Mouse (Mus musculus) embryonic facial prominence, embryonic 11.5 days (tissue): ENCODE measurements around the gene Got1. TPM values are rescaled to one million over a fixed set of nuclear protein-coding genes. Genes with fewer than 3 reads are reported as not detected.

ENCODE experiments used
- ATAC-seq: fragments of 200-750 bp; cut with Nextera tagmentation; replicated peaks from 2 replicates; pipeline ENCODE4 v1.8.0; 2017; ENCODE audit warnings: low read depth; ENCODE audit not compliant: insufficient number of reproducible peaks, low FRiP score, low TSS enrichment
- DNase-seq: peaks from one replicate; pipeline ENCODE4 v3.0.0-alpha.2; 2015; ENCODE audit warnings: low spot score
- H3K27ac ChIP-seq: fragments of 300-500 bp; sonication (generic); replicated peaks from 2 replicates; pipeline ENCODE4 v1.5.1; 2014; ENCODE audit warnings: mild to moderate bottlenecking, low read depth, low read length, control low read depth
- H3K27me3 ChIP-seq: fragments of 300-500 bp; sonication (generic); 2 replicates; pipeline ENCODE4 v1.6.1; 2014; ENCODE audit warnings: mild to moderate bottlenecking, low read length, moderate library complexity, mixed read lengths; ENCODE audit not compliant: control insufficient read depth, insufficient read depth
- H3K36me3 ChIP-seq: fragments of 300-500 bp; sonication (generic); replicated peaks from 2 replicates; pipeline ENCODE4 v1.6.1; 2014; ENCODE audit warnings: low read depth, mild to moderate bottlenecking, low read length, moderate library complexity, mixed read lengths; ENCODE audit not compliant: control insufficient read depth, insufficient read depth
- H3K4me1 ChIP-seq: fragments of 300-500 bp; sonication (generic); 2 replicates; pipeline ENCODE4 v1.6.1; 2014; ENCODE audit warnings: low read length, mixed read lengths; ENCODE audit not compliant: control insufficient read depth, insufficient read depth
- H3K4me2 ChIP-seq: fragments of 300-500 bp; sonication (generic); 2 replicates; pipeline ENCODE4 v1.6.1; 2014; ENCODE audit warnings: low read depth, mild to moderate bottlenecking, control low read depth, low read length, moderate library complexity
- H3K4me3 ChIP-seq: fragments of 300-500 bp; sonication (generic); 2 replicates; pipeline ENCODE4 v1.5.1; 2014; ENCODE audit warnings: low read depth, low read length, control low read depth
- H3K9ac ChIP-seq: fragments of 300-500 bp; sonication (generic); replicated peaks from 2 replicates; pipeline ENCODE4 v1.6.1; 2014; ENCODE audit warnings: mild to moderate bottlenecking, control low read depth, low read length
- H3K9me3 ChIP-seq: fragments of 300-500 bp; sonication (generic); replicated peaks from 2 replicates; pipeline ENCODE4 v1.6.1; 2016; ENCODE audit warnings: mild to moderate bottlenecking, low read length, inconsistent platforms, mixed read lengths; ENCODE audit not compliant: control insufficient read depth
- WGBS: fragments of 180-500 bp; shearing (Covaris S2); extraction: QIAGEN DNeasy Blood & Tissue Kit; methylation state at CpG from one replicate; pipeline ENCODE4 v1.1.7; 2014; 5-methylcytosine and 5-hydroxymethylcytosine counted together
- polyA plus RNA-seq: library from polyadenylated mRNA; unstranded; fragments of >200 nt; fragmentation: Nextera tagmentation; extraction: Ambion mirVana; gene quantifications from 2 replicates; pipeline ENCODE4 v1.2.1, GENCODE M21; 2014

Gene Got1
- polyA plus RNA-seq, 1 experiment from 2014 or later, result 46.3 TPM

GRCm38 (mm10) chr19:43551493-43551890 lies 27.1 kb upstream of the Got1 start:
- ATAC-seq, result no peak
- H3K27me3 ChIP-seq, result 0 out of 2 replicates have a peak, but pooled peaks cover 3% of the 10 kb centered on the region

GRCm38 (mm10) chr19:43550706-43551492 lies 26.5 kb upstream of the Got1 start:
- no peak for DNase-seq
- no peak overlapping the region for H3K9ac ChIP-seq
- no peaks in the 10 kb centered on the region for H3K36me3 ChIP-seq
- H3K4me2 ChIP-seq, result no peak overlapping the region
- no peaks in the 10 kb centered on the region for H3K9me3 ChIP-seq
- H3K4me3 ChIP-seq, result no peak overlapping the region
- H3K4me1 ChIP-seq, result no peaks in the 10 kb centered on the region; the same call in 1 of the 2 replicates
- ATAC-seq, result no peak
- H3K27ac ChIP-seq, result no peak overlapping the region
- 0 out of 2 replicates have a peak, but pooled peaks cover 5% of the 10 kb centered on the region for H3K27me3 ChIP-seq
- WGBS, result 83% methylated on average over 18 of the region's 18 CpGs

More at GRCm38 (mm10) chr19:43551493-43551890, 27.1 kb upstream of the Got1 start:
- Histone ChIP-seq H3K9me3 (no peaks in the 10 kb centered on the region), H3K9ac (no peak overlapping the region), H3K4me1 (no peaks in the 10 kb centered on the region; the same call in 1 of the 2 replicates), H3K4me3 (no peak overlapping the region), H3K36me3 (no peaks in the 10 kb centered on the region), H3K27ac (no peak overlapping the region), H3K4me2 (no peak overlapping the region)
- DNase-seq, result no peak
- 61% methylated on average over 6 of the region's 6 CpGs for WGBS

- DNase-seq (no peak), ATAC-seq (no peak)
- Histone ChIP-seq H3K27me3 (peaks cover 5% of the 10 kb centered on the region; the same call in 1 of the 2 replicates), H3K4me3 (no peak overlapping the region), H3K27ac (no peak overlapping the region), H3K4me1 (no peaks in the 10 kb centered on the region; the same call in 1 of the 2 replicates), H3K9ac (no peak overlapping the region), H3K9me3 (no peaks in the 10 kb centered on the region), H3K4me2 (no peak overlapping the region), H3K36me3 (no peaks in the 10 kb centered on the region)
- WGBS, result 84% methylated on average over 5 of the region's 5 CpGs
These were observed 23.7 kb upstream of the Got1 start for GRCm38 (mm10) chr19:43548060-43548459.

GRCm38 (mm10) chr19:43546337-43547117 lies 22.1 kb upstream of the Got1 start:
- peak; percentile 67; the same call in 1 of the 2 replicates for ATAC-seq
- Histone ChIP-seq H3K4me2 (peak overlapping the region; percentile 24), H3K27me3 (peaks cover 5% of the 10 kb centered on the region; the same call in 1 of the 2 replicates), H3K4me3 (0 out of 2 replicates have a peak overlapping the region, but pooled peaks have one; percentile 10), H3K9me3 (no peaks in the 10 kb centered on the region), H3K4me1 (no peaks in the 10 kb centered on the region; the same call in 1 of the 2 replicates), H3K36me3 (no peaks in the 10 kb centered on the region), H3K27ac (no peak overlapping the region), H3K9ac (peak overlapping the region; percentile 13; the same call in 1 of the 2 replicates)
- WGBS, result 4% methylated on average over 19 of the region's 19 CpGs
- peak; percentile 58 for DNase-seq

- Histone ChIP-seq H3K27ac (no peak overlapping the region), H3K4me3 (no peak overlapping the region), H3K4me1 (no peaks in the 10 kb centered on the region), H3K36me3 (no peaks in the 10 kb centered on the region), H3K9me3 (no peaks in the 10 kb centered on the region), H3K27me3 (no peaks in the 10 kb centered on the region), H3K9ac (no peak overlapping the region), H3K4me2 (no peak overlapping the region)
- 89% methylated on average over 3 of the region's 3 CpGs for WGBS
- ATAC-seq (no peak), DNase-seq (no peak)
These were observed 11.0 kb upstream of the Got1 start for GRCm38 (mm10) chr19:43535372-43535771.

GRCm38 (mm10) chr19:43530921-43531320 lies 6.5 kb upstream of the Got1 start:
- H3K4me1 ChIP-seq, result no peaks in the 10 kb centered on the region
- no peak overlapping the region for H3K9ac ChIP-seq
- 33% methylated on average over 12 of the region's 12 CpGs for WGBS
- no peak for ATAC-seq
- H3K36me3 ChIP-seq, result no peaks in the 10 kb centered on the region
- H3K4me2 ChIP-seq, result no peak overlapping the region
- no peak overlapping the region for H3K27ac ChIP-seq
- H3K4me3 ChIP-seq, result no peak overlapping the region
- no peaks in the 10 kb centered on the region for H3K9me3 ChIP-seq
- H3K27me3 ChIP-seq, result no peaks in the 10 kb centered on the region
- DNase-seq, result no peak

- H3K27me3 ChIP-seq, result no peaks in the 10 kb centered on the region
- H3K4me1 ChIP-seq, result no peaks in the 10 kb centered on the region
- H3K4me2 ChIP-seq, result peak overlapping the region; percentile 2; the same call in 1 of the 2 replicates
- WGBS, result 1% methylated on average over 13 of the region's 13 CpGs
- H3K9ac ChIP-seq, result no peak overlapping the region
- H3K4me3 ChIP-seq, result no peak overlapping the region
- ATAC-seq (peak; percentile 78), DNase-seq (peak; percentile 93)
- no peaks in the 10 kb centered on the region for H3K9me3 ChIP-seq
- H3K36me3 ChIP-seq, result no peaks in the 10 kb centered on the region
- H3K27ac ChIP-seq, result no peak overlapping the region
These were observed 5.9 kb upstream of the Got1 start for GRCm38 (mm10) chr19:43530197-43530770.
